Mouse (Mus musculus): ENCODE results near the gene Dgkz.

DNA sequence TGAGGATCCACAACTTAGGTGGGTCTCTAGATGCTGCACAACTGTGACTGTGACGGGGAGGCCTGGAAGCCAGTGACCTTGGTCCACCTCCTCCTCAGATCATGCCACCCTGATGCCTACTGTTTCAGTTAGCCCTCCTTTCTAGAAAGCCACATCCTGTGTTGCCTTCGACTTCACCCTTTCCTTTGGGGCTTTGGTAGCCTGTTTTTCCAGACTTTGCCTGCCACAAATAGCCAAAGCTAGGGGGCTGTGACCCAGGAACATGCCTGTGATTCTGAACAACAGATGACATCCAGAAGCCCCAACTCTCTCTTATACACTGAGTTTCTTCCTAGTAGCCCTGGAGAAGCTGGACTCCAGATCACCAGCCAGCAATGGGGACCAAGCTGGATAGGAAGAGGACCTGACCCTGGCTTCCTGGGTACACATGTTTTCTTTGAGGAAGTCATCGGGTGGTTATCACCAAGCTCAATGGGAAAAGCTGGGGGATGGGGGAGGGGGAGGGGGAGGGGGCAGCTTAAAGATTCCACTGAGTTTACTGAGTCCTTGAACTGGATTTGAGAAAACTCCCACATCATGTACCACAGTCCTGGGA, 11.0 kb downstream of the Dgkz start:
- TF ChIP-seq CTCF (IDR thresholded peaks at IDR 0.05; ENCODE audit: control insufficient read depth, insufficient read depth, insufficient read length) (no peak), USF1 (IDR thresholded peaks at IDR 0.05; ENCODE audit: low read depth) (no peak), MYOG (IDR thresholded peaks at IDR 0.05; ENCODE audit: control insufficient read depth, extremely low read depth, insufficient read length) (no peak), CEBPB (IDR thresholded peaks at IDR 0.05; ENCODE audit: low read depth) (no peak), MYOD1 (IDR thresholded peaks at IDR 0.05; ENCODE audit: control insufficient read depth, insufficient read length, low read depth) (no peak), MAX (IDR thresholded peaks at IDR 0.05) (no peak), FOSL1 (IDR thresholded peaks at IDR 0.05; ENCODE audit: insufficient read depth, low read length, poor library complexity, severe bottlenecking) (no peak)

All from C2C12 (cell line).